Mouse (Mus musculus) small intestine, adult 2 months (tissue): ENCODE measurements around the gene Fads2.

ENCODE experiments used
- CTCF ChIP-seq: fragments of 200-500 bp; IDR thresholded peaks from 2 replicates; pipeline ENCODE4 v1.5.1; 2012; ENCODE audit warnings: low read depth, mild to moderate bottlenecking, control low read depth, inconsistent platforms, low read length, moderate library complexity, mixed read lengths; ENCODE audit not compliant: insufficient replicate concordance, insufficient read length; ENCODE audit errors: extremely low read depth
- POLR2A ChIP-seq: fragments of 200-500 bp; IDR thresholded peaks from 2 replicates; pipeline ENCODE4 v1.6.1; 2012; ENCODE audit warnings: low read depth, mild to moderate bottlenecking, control low read depth, inconsistent platforms, low read length, moderate library complexity

DNA sequence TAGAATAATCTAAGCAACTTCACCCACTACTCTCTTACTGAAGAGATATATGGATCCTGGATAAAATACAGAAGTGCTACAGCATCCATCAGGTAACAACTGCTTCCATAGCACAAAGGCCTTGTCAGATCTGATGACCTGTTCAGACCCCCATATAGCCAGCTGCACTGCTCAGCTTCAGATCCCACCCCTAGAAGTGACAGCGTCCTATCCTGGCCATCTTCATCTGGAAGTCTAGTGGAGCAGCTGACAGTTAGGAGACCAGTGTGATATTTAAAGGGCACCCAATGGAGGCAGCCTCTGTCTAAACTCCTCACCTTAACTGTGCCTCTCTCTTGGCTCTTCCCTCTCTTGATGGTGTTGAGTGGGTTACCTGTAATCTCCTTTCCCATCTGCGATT lies 7.1 kb upstream of the Fads2 start:
- no peak for TF ChIP-seq POLR2A
- TF ChIP-seq CTCF: no peak
